Mouse (Mus musculus): ENCODE measurements around the gene Fam19a4. TPM values are rescaled to one million over a fixed set of nuclear protein-coding genes. Genes with fewer than 3 reads are reported as not detected.

Gene Fam19a4
- total and polyA plus RNA-seq, 2 experiments = not detected

- H3K27me3 ChIP-seq (ENCODE audit: control insufficient read depth, insufficient read depth, low read length) = no peaks in the 10 kb centered on the region
- TF ChIP-seq CTCF (IDR thresholded peaks at IDR 0.05; ENCODE audit: low read depth, low read length) (peak; percentile 63; the same call in 1 of the 2 replicates), POLR2A (IDR thresholded peaks at IDR 0.05; ENCODE audit: extremely low read depth, insufficient read depth, low read length) (no peak)
- H3K79me2 ChIP-seq (ENCODE audit: control insufficient read depth, insufficient read depth, low read length) = no peaks in the 10 kb centered on the region
- H3K4me1 ChIP-seq (ENCODE audit: control insufficient read depth, insufficient read depth, low read length) = no peaks in the 10 kb centered on the region
- H3K36me3 ChIP-seq (ENCODE audit: control insufficient read depth, insufficient read depth, low read length) = no peaks in the 10 kb centered on the region
- DNase-seq (ENCODE audit: extremely low read depth, low read depth, low spot score) = peak; percentile 9
- H3K9ac ChIP-seq (ENCODE audit: low read depth, low read length) = no peak overlapping the region
- H3K27ac ChIP-seq (replicated peaks; ENCODE audit: insufficient read depth, low read depth, low read length) = no peak overlapping the region
- H3K4me3 ChIP-seq (ENCODE audit: insufficient read depth, low read depth, low read length) = no peak overlapping the region
- 17% methylated on average over 11 of the region's 11 CpGs for WGBS
Measured at GRCm38 (mm10) chr6:97005038-97005437, 55.2 kb downstream of the Fam19a4 start.

GRCm38 (mm10) chr6:96995556-96996159, 64.6 kb downstream of the Fam19a4 start:
- no peak for TF ChIP-seq CTCF (IDR thresholded peaks at IDR 0.05; ENCODE audit: low read depth, low read length)
- TF ChIP-seq POLR2A (IDR thresholded peaks at IDR 0.05; ENCODE audit: extremely low read depth, insufficient read depth, low read length) = no peak
- H3K4me3 ChIP-seq (ENCODE audit: insufficient read depth, low read depth, low read length) = no peak overlapping the region
- WGBS = 90% methylated on average over 7 of the region's 7 CpGs

GRCm38 (mm10) chr6:96991741-96992140, 68.5 kb downstream of the Fam19a4 start:
- no peak overlapping the region for H3K4me3 ChIP-seq (ENCODE audit: insufficient read depth, low read depth, low read length)
- 83% methylated on average over 1 of the region's 1 CpGs for WGBS

More at GRCm38 (mm10) chr6:96995556-96996159, 64.6 kb downstream of the Fam19a4 start:
- no peaks in the 10 kb centered on the region for H3K79me2 ChIP-seq (ENCODE audit: control insufficient read depth, insufficient read depth, low read length)
- no peaks in the 10 kb centered on the region for H3K27me3 ChIP-seq (ENCODE audit: control insufficient read depth, insufficient read depth, low read length)
- no peak for DNase-seq (ENCODE audit: extremely low read depth, low read depth, low spot score)
- no peaks in the 10 kb centered on the region for H3K36me3 ChIP-seq (ENCODE audit: control insufficient read depth, insufficient read depth, low read length)
- no peak overlapping the region for H3K9ac ChIP-seq (ENCODE audit: low read depth, low read length)
- H3K4me1 ChIP-seq (ENCODE audit: control insufficient read depth, insufficient read depth, low read length) = no peaks in the 10 kb centered on the region
- no peak overlapping the region for H3K27ac ChIP-seq (replicated peaks; ENCODE audit: insufficient read depth, low read depth, low read length)

GRCm38 (mm10) chr6:96977537-96977936, 82.7 kb downstream of the Fam19a4 start:
- H3K79me2 ChIP-seq (ENCODE audit: control insufficient read depth, insufficient read depth, low read length) = no peaks in the 10 kb centered on the region
- no peak overlapping the region for H3K27ac ChIP-seq (replicated peaks; ENCODE audit: insufficient read depth, low read depth, low read length)
- H3K4me1 ChIP-seq (ENCODE audit: control insufficient read depth, insufficient read depth, low read length) = no peaks in the 10 kb centered on the region
- no peaks in the 10 kb centered on the region for H3K36me3 ChIP-seq (ENCODE audit: control insufficient read depth, insufficient read depth, low read length)
- WGBS = 59% methylated on average over 1 of the region's 1 CpGs
- no peaks in the 10 kb centered on the region for H3K27me3 ChIP-seq (ENCODE audit: control insufficient read depth, insufficient read depth, low read length)
- no peak for DNase-seq (ENCODE audit: extremely low read depth, low read depth, low spot score)
- no peak overlapping the region for H3K9ac ChIP-seq (ENCODE audit: low read depth, low read length)
- TF ChIP-seq CTCF (IDR thresholded peaks at IDR 0.05; ENCODE audit: low read depth, low read length) (no peak), POLR2A (IDR thresholded peaks at IDR 0.05; ENCODE audit: extremely low read depth, insufficient read depth, low read length) (no peak)
- H3K4me3 ChIP-seq (ENCODE audit: insufficient read depth, low read depth, low read length) = no peak overlapping the region

More at GRCm38 (mm10) chr6:96991741-96992140, 68.5 kb downstream of the Fam19a4 start:
- no peaks in the 10 kb centered on the region for H3K27me3 ChIP-seq (ENCODE audit: control insufficient read depth, insufficient read depth, low read length)
- H3K36me3 ChIP-seq (ENCODE audit: control insufficient read depth, insufficient read depth, low read length) = no peaks in the 10 kb centered on the region
- no peak overlapping the region for H3K27ac ChIP-seq (replicated peaks; ENCODE audit: insufficient read depth, low read depth, low read length)
- no peaks in the 10 kb centered on the region for H3K4me1 ChIP-seq (ENCODE audit: control insufficient read depth, insufficient read depth, low read length)
- H3K9ac ChIP-seq (ENCODE audit: low read depth, low read length) = no peak overlapping the region
- TF ChIP-seq POLR2A (IDR thresholded peaks at IDR 0.05; ENCODE audit: extremely low read depth, insufficient read depth, low read length) (no peak), CTCF (IDR thresholded peaks at IDR 0.05; ENCODE audit: low read depth, low read length) (no peak)
- no peak for DNase-seq (ENCODE audit: extremely low read depth, low read depth, low spot score)
- H3K79me2 ChIP-seq (ENCODE audit: control insufficient read depth, insufficient read depth, low read length) = no peaks in the 10 kb centered on the region

- H3K4me1 ChIP-seq (ENCODE audit: control insufficient read depth, insufficient read depth, low read length) = no peaks in the 10 kb centered on the region
- WGBS = 36% methylated on average over 2 of the region's 2 CpGs
- H3K79me2 ChIP-seq (ENCODE audit: control insufficient read depth, insufficient read depth, low read length) = no peaks in the 10 kb centered on the region
- no peak overlapping the region for H3K27ac ChIP-seq (replicated peaks; ENCODE audit: insufficient read depth, low read depth, low read length)
- no peaks in the 10 kb centered on the region for H3K27me3 ChIP-seq (ENCODE audit: control insufficient read depth, insufficient read depth, low read length)
- no peak for DNase-seq (ENCODE audit: extremely low read depth, low read depth, low spot score)
- H3K36me3 ChIP-seq (ENCODE audit: control insufficient read depth, insufficient read depth, low read length) = no peaks in the 10 kb centered on the region
- H3K9ac ChIP-seq (ENCODE audit: low read depth, low read length) = no peak overlapping the region
- H3K4me3 ChIP-seq (ENCODE audit: insufficient read depth, low read depth, low read length) = no peak overlapping the region
- TF ChIP-seq POLR2A (IDR thresholded peaks at IDR 0.05; ENCODE audit: extremely low read depth, insufficient read depth, low read length) (no peak), CTCF (IDR thresholded peaks at IDR 0.05; ENCODE audit: low read depth, low read length) (no peak)
Measured at GRCm38 (mm10) chr6:96944796-96945195, 115.4 kb downstream of the Fam19a4 start.

- no peaks in the 10 kb centered on the region for H3K36me3 ChIP-seq (ENCODE audit: control insufficient read depth, insufficient read depth, low read length)
- H3K27ac ChIP-seq (replicated peaks; ENCODE audit: insufficient read depth, low read depth, low read length) = no peak overlapping the region
- H3K27me3 ChIP-seq (ENCODE audit: control insufficient read depth, insufficient read depth, low read length) = no peaks in the 10 kb centered on the region
- 61% methylated on average over 1 of the region's 1 CpGs for WGBS
- H3K9ac ChIP-seq (ENCODE audit: low read depth, low read length) = no peak overlapping the region
- no peaks in the 10 kb centered on the region for H3K79me2 ChIP-seq (ENCODE audit: control insufficient read depth, insufficient read depth, low read length)
- TF ChIP-seq CTCF (IDR thresholded peaks at IDR 0.05; ENCODE audit: low read depth, low read length) = no peak
- TF ChIP-seq POLR2A (IDR thresholded peaks at IDR 0.05; ENCODE audit: extremely low read depth, insufficient read depth, low read length) = no peak
- H3K4me1 ChIP-seq (ENCODE audit: control insufficient read depth, insufficient read depth, low read length) = no peaks in the 10 kb centered on the region
- no peak for DNase-seq (ENCODE audit: extremely low read depth, low read depth, low spot score)
- no peak overlapping the region for H3K4me3 ChIP-seq (ENCODE audit: insufficient read depth, low read depth, low read length)
Measured at GRCm38 (mm10) chr6:96935776-96936175, 124.4 kb downstream of the Fam19a4 start.

All from liver, adult 2 months (tissue).